Mouse (Mus musculus) bone marrow, adult 2 months (tissue): ENCODE results near the gene Gli2. TPM values are rescaled to one million over a fixed set of nuclear protein-coding genes. Genes with fewer than 3 reads are reported as not detected.

ENCODE experiments used
- H3K27ac ChIP-seq: fragments of 200-500 bp; 2 replicates; pipeline ENCODE4 v1.5.1; 2012; ENCODE audit warnings: low read depth, mild to moderate bottlenecking, control low read depth, inconsistent platforms, low read length; ENCODE audit not compliant: control insufficient read depth, poor library complexity, insufficient read depth
- H3K4me1 ChIP-seq: fragments of 200-500 bp; 2 replicates; pipeline ENCODE4 v1.6.1; 2011; ENCODE audit warnings: low read length; ENCODE audit not compliant: control insufficient read depth, insufficient read depth
- H3K4me3 ChIP-seq: fragments of 200-500 bp; replicated peaks from 2 replicates; pipeline ENCODE3; 2011; ENCODE audit warnings: mild to moderate bottlenecking, low read depth, low read length, control low read depth; ENCODE audit not compliant: control insufficient read depth
- CTCF ChIP-seq: fragments of 200-500 bp; IDR thresholded peaks from 2 replicates; pipeline ENCODE4 v1.5.1; 2011; ENCODE audit warnings: low read length, control low read depth; ENCODE audit not compliant: control insufficient read depth, insufficient read depth
- POLR2A ChIP-seq: fragments of 200-500 bp; IDR thresholded peaks from 2 replicates; pipeline ENCODE4 v1.6.1; 2011; ENCODE audit warnings: low read depth, mild to moderate bottlenecking, control low read depth, low read length, borderline replicate concordance; ENCODE audit not compliant: control insufficient read depth
- WGBS: fragments of 180-500 bp; shearing (Covaris S2); methylation state at CpG from one replicate; pipeline ENCODE4 v1.1.7; 2018; 5-methylcytosine and 5-hydroxymethylcytosine counted together
- polyA plus RNA-seq: library from polyadenylated mRNA; stranded (reverse); fragments of >200 nt; gene quantifications from 2 replicates; pipeline ENCODE4 v1.2.4, GENCODE M21; 2011; ENCODE audit warnings: low replicate concordance; ENCODE audit not compliant: missing spikeins, insufficient read depth, insufficient read length

The Gli2 gene
- polyA plus RNA-seq, 1 experiment = not detected

GRCm38 (mm10) chr1:119077933-119078332 lies 24.5 kb upstream of the Gli2 start:
- 77% methylated on average over 7 of the region's 7 CpGs for WGBS
- no peaks in the 10 kb centered on the region for H3K4me1 ChIP-seq
- H3K27ac ChIP-seq = no peak overlapping the region
- no peak for TF ChIP-seq POLR2A
- no peak for TF ChIP-seq CTCF
- H3K4me3 ChIP-seq = no peak overlapping the region

- TF ChIP-seq CTCF (no peak), POLR2A (no peak)
- WGBS = 76% methylated on average over 4 of the region's 4 CpGs
- no peaks in the 10 kb centered on the region for H3K4me1 ChIP-seq
- H3K4me3 ChIP-seq = no peak overlapping the region
- H3K27ac ChIP-seq = no peak overlapping the region
Observed at GRCm38 (mm10) chr1:119076333-119076732, 22.9 kb upstream of the Gli2 start.

DNA sequence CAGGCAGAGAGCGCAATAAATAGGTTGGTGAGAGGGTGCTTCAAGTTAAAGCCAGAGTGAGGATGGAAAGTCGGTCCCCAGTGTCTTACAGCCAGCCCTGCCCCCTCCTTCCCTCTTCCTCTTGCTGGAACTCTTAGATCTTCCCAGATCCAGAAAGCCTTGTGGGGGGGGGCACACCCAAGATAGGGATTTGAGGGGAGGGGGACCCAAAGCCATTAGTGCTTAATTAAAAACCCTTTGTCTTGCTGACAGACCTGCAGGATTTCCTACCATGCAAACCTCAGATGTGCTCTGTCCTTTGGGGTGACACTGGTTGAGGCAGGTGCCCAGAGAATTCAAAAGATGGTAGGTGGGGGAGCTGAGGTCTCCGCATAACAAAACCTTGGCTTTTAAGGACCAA lies 22.5 kb upstream of the Gli2 start:
- no peaks in the 10 kb centered on the region for H3K4me1 ChIP-seq
- WGBS = 61% methylated on average over 3 of the region's 3 CpGs
- H3K4me3 ChIP-seq = no peak overlapping the region
- no peak for TF ChIP-seq POLR2A
- no peak for TF ChIP-seq CTCF
- H3K27ac ChIP-seq = no peak overlapping the region

- Histone ChIP-seq H3K4me1 (no peaks in the 10 kb centered on the region), H3K4me3 (no peak overlapping the region), H3K27ac (no peak overlapping the region)
- 73% methylated on average over 7 of the region's 7 CpGs for WGBS
- TF ChIP-seq CTCF (no peak), POLR2A (no peak)
Observed at GRCm38 (mm10) chr1:119075500-119075899, 22.1 kb upstream of the Gli2 start.

DNA sequence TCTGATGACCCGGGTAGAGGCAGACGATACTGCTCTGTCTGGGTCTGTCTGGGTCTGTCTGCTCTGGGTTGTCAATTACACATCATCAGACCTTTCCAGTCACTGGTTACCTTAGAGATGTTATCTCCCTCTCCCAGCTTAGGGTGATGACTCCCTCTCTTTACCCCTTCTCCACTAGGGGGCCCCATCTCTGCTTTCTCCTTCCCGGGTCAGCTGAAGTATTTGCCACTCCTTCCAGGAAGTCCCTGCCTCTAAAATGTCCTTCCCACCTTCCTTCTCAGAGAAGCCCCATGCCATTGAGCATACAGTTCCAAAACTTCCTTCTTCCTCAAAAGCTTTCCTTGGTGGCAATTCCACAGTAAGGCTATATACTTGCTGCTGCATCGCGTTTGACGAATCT lies 21.5 kb upstream of the Gli2 start:
- H3K4me1 ChIP-seq = no peaks in the 10 kb centered on the region
- H3K27ac ChIP-seq = no peak overlapping the region
- no peak overlapping the region for H3K4me3 ChIP-seq
- 62% methylated on average over 6 of the region's 6 CpGs for WGBS
- TF ChIP-seq POLR2A (no peak), CTCF (no peak)

- H3K27ac ChIP-seq = no peak overlapping the region
- 75% methylated on average over 7 of the region's 7 CpGs for WGBS
- TF ChIP-seq CTCF (no peak), POLR2A (no peak)
- no peak overlapping the region for H3K4me3 ChIP-seq
- H3K4me1 ChIP-seq = no peaks in the 10 kb centered on the region
Observed at GRCm38 (mm10) chr1:119073876-119074275, 20.5 kb upstream of the Gli2 start.

GRCm38 (mm10) chr1:119064892-119065671 lies 11.7 kb upstream of the Gli2 start:
- no peaks in the 10 kb centered on the region for H3K4me1 ChIP-seq
- no peak overlapping the region for H3K27ac ChIP-seq
- 76% methylated on average over 20 of the region's 20 CpGs for WGBS
- TF ChIP-seq CTCF = no peak
- TF ChIP-seq POLR2A = no peak
- no peak overlapping the region for H3K4me3 ChIP-seq

- WGBS = 80% methylated on average over 8 of the region's 8 CpGs
- no peaks in the 10 kb centered on the region for H3K4me1 ChIP-seq
Observed at GRCm38 (mm10) chr1:119056491-119056890, 3.1 kb upstream of the Gli2 start.

More at GRCm38 (mm10) chr1:119056491-119056890, 3.1 kb upstream of the Gli2 start:
- Histone ChIP-seq H3K27ac (no peak overlapping the region), H3K4me3 (no peak overlapping the region)
- TF ChIP-seq CTCF (no peak), POLR2A (no peak)
